Mouse (Mus musculus): ENCODE measurements around the gene Rexo5.

DNA sequence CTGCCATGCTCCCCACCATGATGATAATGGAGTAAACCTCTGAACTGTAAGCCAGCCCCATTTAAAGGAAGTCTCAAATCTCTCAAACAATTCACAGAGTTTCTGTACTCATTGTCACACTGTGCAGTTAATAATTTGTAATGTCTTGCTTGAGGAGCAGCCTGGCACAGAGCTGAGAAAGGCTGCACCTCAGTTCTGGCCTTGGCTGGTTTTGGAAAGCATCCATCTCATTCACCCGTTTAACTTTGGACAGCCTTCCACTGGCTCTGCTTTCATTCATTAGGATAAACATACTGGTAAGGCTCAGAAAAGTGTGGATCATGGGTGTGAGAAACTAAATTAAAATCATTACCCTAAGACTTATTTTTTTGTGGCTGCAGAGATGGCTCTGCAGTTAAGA, 47.9 kb upstream of the Rexo5 start:
- TF ChIP-seq EP300 (IDR thresholded peaks at IDR 0.05; ENCODE audit: low read depth) (no peak), CTCF (IDR thresholded peaks at IDR 0.05; ENCODE audit: low read depth) (no peak)

Measured in heart, postnatal 0 days (tissue).